Mouse (Mus musculus) left cerebral cortex, postnatal 14 days (tissue): Measurements from ENCODE around the gene Man2a2. TPM values are rescaled to one million over a fixed set of nuclear protein-coding genes. Genes with fewer than 3 reads are reported as not detected.

Source experiments
- DNase-seq, 2 experiments: peaks; one replicate each; pipeline ENCODE4 v3.0.0; 2021 to 2022; ENCODE audit warnings: low spot score in 2 of 2, mixed read lengths in 1 of 2
- intact Hi-C: fragments of 180-260 bp; cut with DNase I; formaldehyde crosslinking; loops from one replicate; pipeline ENCODE4 v1.15.1; 2025
- total RNA-seq, 2 experiments: library from RNA; stranded (reverse); gene quantifications; 2 replicates each; pipeline ENCODE4 v1.2.3; 2021

Man2a2 gene
- total RNA-seq, 2 experiments from 2014 or later: 114 to 118 TPM

DNA sequence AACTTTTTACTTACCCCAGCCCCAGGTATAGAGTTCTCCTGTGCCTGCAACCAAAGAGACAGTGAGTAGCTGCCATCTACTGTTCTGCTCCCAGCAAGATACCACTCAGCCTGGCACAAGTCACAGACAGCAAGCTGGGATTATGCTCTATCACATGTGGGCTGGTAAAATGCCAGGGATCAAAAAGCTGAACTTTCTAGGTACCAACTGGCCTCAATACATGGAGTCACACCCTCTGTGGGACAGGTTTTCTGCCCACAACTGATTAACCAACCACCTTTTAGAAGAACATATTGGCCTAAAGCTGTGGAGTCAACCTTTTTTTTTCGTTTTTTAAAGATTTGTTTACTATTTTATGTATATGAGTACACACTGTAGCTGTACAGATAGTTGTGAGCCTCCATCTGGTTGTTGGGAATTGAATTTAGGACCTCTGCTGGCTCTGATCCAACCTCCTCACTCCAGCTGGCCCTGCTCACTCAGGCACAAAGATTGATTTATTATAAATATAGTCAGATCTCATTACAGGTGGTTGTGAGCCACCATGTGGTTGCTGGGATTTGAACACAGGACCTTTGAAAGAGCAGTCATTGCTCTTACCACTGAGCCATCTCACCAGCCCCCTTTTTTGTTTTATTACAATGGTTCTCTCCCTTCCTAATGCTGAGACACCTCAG, 53.6 kb downstream of the Man2a2 start:
- intact Hi-C loops: no loop called here
- DNase-seq: no peak

DNA sequence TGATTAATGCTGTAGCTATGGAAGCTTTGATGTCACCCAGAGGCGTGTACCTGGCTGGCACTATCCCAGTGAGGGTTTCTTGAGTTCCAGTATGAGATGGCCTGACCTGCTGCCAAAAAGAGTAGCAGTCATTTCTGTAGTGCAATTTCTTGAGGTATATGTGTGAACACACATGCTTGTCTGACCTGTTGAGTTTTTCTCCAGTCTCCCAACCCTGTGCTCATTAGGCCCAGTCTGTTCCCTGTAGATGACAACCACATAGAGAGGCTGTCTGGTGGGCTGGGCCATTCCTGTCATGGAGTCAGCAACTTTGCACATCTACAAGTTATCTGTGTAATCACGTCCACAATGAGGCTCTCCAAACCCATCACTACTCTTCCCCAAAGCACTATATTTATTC, 55.4 kb downstream of the Man2a2 start:
- intact Hi-C loops: no loop called here
- DNase-seq: no peak

GRCm38 (mm10) chr7:80310771-80311170, 60.4 kb downstream of the Man2a2 start:
- DNase-seq: no peak
- intact Hi-C loops: no loop called here

GRCm38 (mm10) chr7:80307766-80308165, 63.4 kb downstream of the Man2a2 start:
- DNase-seq: no peak
- intact Hi-C loops: no loop called here

- intact Hi-C loops: no loop called here
These were observed 69.7 kb downstream of the Man2a2 start for GRCm38 (mm10) chr7:80301522-80301921.

GRCm38 (mm10) chr7:80299568-80299967, 71.6 kb downstream of the Man2a2 start:
- intact Hi-C loops: loop anchor here (5.0 kb wide), 1 partner anchor 38 kb away; no protein-coding TSS in a partner anchor
- DNase-seq: no peak

More at GRCm38 (mm10) chr7:80301522-80301921, 69.7 kb downstream of the Man2a2 start:
- DNase-seq: no peak

Other genes starting within 250 kb of the Man2a2 start
- gene Sema4b, start 184.5 kb downstream of the Man2a2 start, total RNA-seq: 10 to 100 TPM; 20.0 to 20.7 TPM
- gene Cib1, start 138.6 kb downstream of the Man2a2 start, total RNA-seq: 10 to 100 TPM; 18.7 to 22.0 TPM
- gene Gdpgp1, start 138.5 kb downstream of the Man2a2 start, total RNA-seq: 1 to 10 TPM; 6.6 to 6.7 TPM
- 1 to 10 TPM in 1 of 2 experiments, under 1 TPM in 1; 0.95 to 1.2 TPM for gene Ttll13, start 125.0 kb downstream of the Man2a2 start, total RNA-seq
- gene Ngrn, start 110.2 kb downstream of the Man2a2 start, total RNA-seq: 10 to 100 TPM; 39.9 to 42.4 TPM
- gene Vps33b, start 101.7 kb downstream of the Man2a2 start, total RNA-seq: 10 to 100 TPM; 19.3 to 19.6 TPM
- 1 to 10 TPM; 3.2 to 3.8 TPM for gene Prc1, start 76.9 kb downstream of the Man2a2 start, total RNA-seq
- gene Rccd1, start 46.9 kb downstream of the Man2a2 start, total RNA-seq: 10 to 100 TPM; 11.8 to 12.8 TPM
- 10 to 100 TPM; 44.8 to 49.7 TPM for gene Unc45a, start 30.4 kb downstream of the Man2a2 start, total RNA-seq
- 10 to 100 TPM; 42.0 to 53.2 TPM for gene Hddc3, start 28.3 kb downstream of the Man2a2 start, total RNA-seq
- 1 to 10 TPM; 5.6 to 6.7 TPM for gene Fes, start 16.6 kb upstream of the Man2a2 start, total RNA-seq
- gene Furin, start 34.1 kb upstream of the Man2a2 start, total RNA-seq: 10 to 100 TPM; 38.8 to 46.2 TPM
- 1 to 10 TPM; 3.9 to 5.2 TPM for gene Blm, start 163.7 kb upstream of the Man2a2 start, total RNA-seq